Mouse (Mus musculus) midbrain, postnatal 0 days (tissue): ENCODE data around the gene Qsox2. TPM values are rescaled to one million over a fixed set of nuclear protein-coding genes. Genes with fewer than 3 reads are reported as not detected.
A peak's percentile ranks its signal among the peaks of the same experiment; 100 is the strongest.

Source experiments
- ATAC-seq: fragments of 200-750 bp; cut with Nextera tagmentation; 2 replicates; pipeline ENCODE4 v1.8.0; 2017; ENCODE audit warnings: moderate number of reproducible peaks, mild to moderate bottlenecking, moderate TSS enrichment, moderate library complexity; ENCODE audit not compliant: low FRiP score
- DNase-seq: peaks from one replicate; pipeline ENCODE4 v3.0.0-alpha.2; 2015; ENCODE audit warnings: low spot score
- H3K27ac ChIP-seq: fragments of 300-500 bp; sonication (generic); 2 replicates; pipeline ENCODE4 v1.5.1; 2014; ENCODE audit warnings: low read depth, mild to moderate bottlenecking, low read length, mixed read lengths
- H3K27me3 ChIP-seq: fragments of 300-500 bp; sonication (generic); 2 replicates; pipeline ENCODE4 v1.6.1; 2014; ENCODE audit warnings: low read length, control low read depth, mixed read lengths; ENCODE audit not compliant: insufficient read depth
- H3K36me3 ChIP-seq: fragments of 300-500 bp; sonication (generic); 2 replicates; pipeline ENCODE4 v1.6.1; 2014; ENCODE audit warnings: low read length, control low read depth, mixed read lengths; ENCODE audit not compliant: insufficient read depth
- H3K4me1 ChIP-seq: fragments of 300-500 bp; sonication (generic); 2 replicates; pipeline ENCODE4 v1.6.1; 2014; ENCODE audit warnings: mild to moderate bottlenecking, control low read depth, antibody characterized with exemption, low read length, mixed read lengths; ENCODE audit not compliant: insufficient read depth
- H3K4me2 ChIP-seq: fragments of 300-500 bp; sonication (generic); 2 replicates; pipeline ENCODE4 v1.6.1; 2014; ENCODE audit warnings: low read depth, mild to moderate bottlenecking, low read length, mixed read lengths; ENCODE audit not compliant: poor library complexity, severe bottlenecking
- H3K4me3 ChIP-seq: fragments of 300-500 bp; sonication (generic); 2 replicates; pipeline ENCODE4 v1.5.1; 2014; ENCODE audit warnings: low read depth, mild to moderate bottlenecking, low read length, moderate library complexity
- H3K9ac ChIP-seq: fragments of 300-500 bp; sonication (generic); replicated peaks from 2 replicates; pipeline ENCODE4 v1.6.1; 2014; ENCODE audit warnings: mild to moderate bottlenecking, low read length, moderate library complexity, mixed read lengths; ENCODE audit not compliant: poor library complexity, severe bottlenecking
- H3K9me3 ChIP-seq: fragments of 300-500 bp; sonication (generic); 2 replicates; pipeline ENCODE4 v1.6.1; 2016; ENCODE audit warnings: low read length, control low read depth
- CTCF ChIP-seq: IDR thresholded peaks from 2 replicates; pipeline ENCODE4 v1.5.1; 2016; ENCODE audit warnings: antibody characterized with exemption, mild to moderate bottlenecking
- WGBS: fragments of 180-500 bp; shearing (Covaris S2); extraction: QIAGEN DNeasy Blood & Tissue Kit; methylation state at CpG from one replicate; pipeline ENCODE4 v1.1.7; 2014; 5-methylcytosine and 5-hydroxymethylcytosine counted together
- polyA plus RNA-seq: library from polyadenylated mRNA; unstranded; fragments of >200 nt; fragmentation: Nextera tagmentation; extraction: Ambion mirVana; gene quantifications from 2 replicates; pipeline ENCODE4 v1.2.1, GENCODE M21; 2015
- total RNA-seq: library from RNA; depleted of rRNA; stranded (reverse); fragments of >200 nt; gene quantifications from 2 replicates; pipeline ENCODE4 v1.2.3, GENCODE M21; 2014

Gene Qsox2
- total and polyA plus RNA-seq, 2 experiments from 2014 or later = 8.4 to 19.2 TPM

DNA sequence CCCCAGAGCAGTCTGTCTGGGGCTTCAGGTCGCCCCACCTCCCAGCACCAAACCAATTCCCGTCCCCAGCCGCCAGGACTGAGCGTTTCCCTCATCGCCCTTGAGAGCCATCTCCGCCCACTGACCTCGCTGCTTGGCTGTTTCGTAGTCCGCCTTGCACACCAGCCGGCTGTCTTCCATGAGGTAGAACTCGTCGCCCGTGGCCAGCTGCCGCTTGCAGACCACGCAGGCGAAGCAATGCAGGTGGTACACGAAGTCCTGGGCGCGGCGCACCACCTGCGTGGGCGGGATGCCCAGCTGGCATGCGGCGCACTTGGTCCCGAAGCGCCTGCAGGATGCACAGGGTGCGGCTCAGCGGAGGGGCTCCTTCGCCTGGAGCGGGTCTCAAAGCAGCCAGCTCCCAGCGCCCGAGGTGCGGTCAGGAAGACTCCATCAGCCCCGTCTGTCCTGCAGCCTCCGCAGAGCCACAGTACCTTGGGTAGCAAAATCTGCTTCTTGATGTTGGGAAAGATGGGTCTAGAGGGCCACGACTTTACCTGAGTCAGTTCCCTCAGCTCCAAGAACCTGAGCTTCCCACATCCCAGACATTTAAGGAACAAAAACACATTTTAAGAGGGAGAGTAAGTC, 34.4 kb downstream of the Qsox2 start:
- ATAC-seq = no peak
- Histone ChIP-seq H3K4me1 (peaks cover 13% of the 10 kb centered on the region; the same call in 1 of the 2 replicates), H3K27ac (no peak overlapping the region), H3K9ac (no peak overlapping the region), H3K4me3 (peak overlapping the region; percentile 29; the same call in 1 of the 2 replicates), H3K4me2 (peak overlapping the region; percentile 44; the same call in 1 of the 2 replicates), H3K27me3 (peaks cover 96% of the 10 kb centered on the region), H3K9me3 (no peaks in the 10 kb centered on the region), H3K36me3 (no peaks in the 10 kb centered on the region)
- DNase-seq = no peak
- 2% methylated on average over 36 of the region's 36 CpGs for WGBS
- TF ChIP-seq CTCF = no peak

GRCm38 (mm10) chr2:26201926-26202848, 35.1 kb downstream of the Qsox2 start:
- Histone ChIP-seq H3K9ac (no peak overlapping the region), H3K27me3 (peaks cover 96% of the 10 kb centered on the region), H3K36me3 (no peaks in the 10 kb centered on the region), H3K4me2 (peak overlapping the region; percentile 44), H3K27ac (no peak overlapping the region), H3K4me3 (peak overlapping the region; percentile 29), H3K9me3 (no peaks in the 10 kb centered on the region), H3K4me1 (peaks cover 13% of the 10 kb centered on the region; the same call in 1 of the 2 replicates)
- no peak for TF ChIP-seq CTCF
- 1% methylated on average over 76 of the region's 77 CpGs for WGBS
- DNase-seq (no peak), ATAC-seq (no peak)

GRCm38 (mm10) chr2:26198488-26198887, 38.8 kb downstream of the Qsox2 start:
- H3K27ac ChIP-seq = no peak overlapping the region
- H3K36me3 ChIP-seq = no peaks in the 10 kb centered on the region
- ATAC-seq (no peak), DNase-seq (no peak)
- H3K4me2 ChIP-seq = no peak overlapping the region
- no peaks in the 10 kb centered on the region for H3K9me3 ChIP-seq
- H3K4me1 ChIP-seq = peaks cover 7% of the 10 kb centered on the region; the same call in 1 of the 2 replicates
- WGBS = 2% methylated on average over 10 of the region's 10 CpGs
- peaks cover 73% of the 10 kb centered on the region for H3K27me3 ChIP-seq
- H3K9ac ChIP-seq = no peak overlapping the region
- TF ChIP-seq CTCF = no peak
- no peak overlapping the region for H3K4me3 ChIP-seq

DNA sequence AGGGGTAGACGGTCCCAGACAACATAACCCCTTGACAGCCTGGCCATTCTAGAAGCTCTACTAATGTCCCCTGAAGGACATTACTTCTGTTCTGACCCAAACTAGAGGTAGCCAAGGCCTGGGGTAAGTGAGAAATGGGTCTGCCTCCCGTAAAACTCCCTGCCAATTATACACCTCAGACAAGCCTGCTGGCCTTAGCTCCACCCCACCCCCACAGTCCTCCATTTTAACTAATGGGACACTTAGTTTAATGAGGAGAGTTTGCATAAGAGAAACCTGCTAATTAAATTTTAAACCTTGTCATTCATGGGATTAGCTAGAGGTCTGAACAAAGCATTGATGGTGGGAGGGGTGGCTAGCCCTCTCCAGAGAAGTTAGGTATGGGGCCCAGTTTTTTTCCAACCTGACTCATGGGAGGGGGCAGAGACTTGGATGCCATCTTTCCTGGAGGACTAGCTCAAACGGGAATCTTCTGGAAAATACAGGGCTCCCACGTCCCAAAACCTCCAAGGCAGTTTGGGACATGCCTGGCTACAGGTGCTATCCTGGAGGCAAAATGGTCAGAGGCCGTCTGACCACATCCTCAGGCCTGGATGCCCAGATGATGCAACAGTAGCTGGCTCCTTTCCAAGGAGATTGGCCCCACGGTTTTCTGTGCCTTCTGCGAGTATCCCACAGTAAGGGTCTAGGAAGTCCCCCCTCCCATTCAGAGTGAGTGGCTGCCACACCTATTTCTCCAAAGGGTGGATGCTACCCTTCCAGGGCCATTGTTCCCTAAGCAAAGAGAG, 42.6 kb downstream of the Qsox2 start:
- DNase-seq (no peak), ATAC-seq (no peak)
- Histone ChIP-seq H3K4me2 (no peak overlapping the region), H3K36me3 (no peaks in the 10 kb centered on the region), H3K27ac (no peak overlapping the region), H3K4me1 (no peaks in the 10 kb centered on the region), H3K4me3 (no peak overlapping the region), H3K9me3 (no peaks in the 10 kb centered on the region), H3K27me3 (peaks cover 47% of the 10 kb centered on the region), H3K9ac (no peak overlapping the region)
- TF ChIP-seq CTCF = no peak
- WGBS = 34% methylated on average over 7 of the region's 7 CpGs

DNA sequence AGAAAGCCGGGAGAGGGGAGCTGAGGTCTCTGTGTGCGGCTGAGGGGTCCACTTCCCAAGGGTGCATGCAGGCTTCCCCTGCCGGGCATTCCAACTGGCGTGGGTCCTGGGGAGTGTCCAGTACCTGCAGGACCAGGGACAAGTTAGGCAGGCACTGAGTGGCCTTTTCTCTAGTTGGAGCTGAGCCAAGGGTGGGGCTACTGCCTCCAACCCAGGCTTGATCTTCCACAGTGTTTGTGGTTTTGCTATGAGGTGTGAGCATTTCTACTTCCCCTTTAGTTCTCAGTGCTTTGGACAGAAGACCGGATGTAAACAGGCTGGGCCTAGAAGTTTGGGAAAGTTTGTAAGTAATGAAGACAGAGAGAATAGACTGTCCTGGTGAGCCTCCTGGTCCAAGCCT, 48.8 kb downstream of the Qsox2 start:
- Histone ChIP-seq H3K9me3 (no peaks in the 10 kb centered on the region), H3K4me1 (no peaks in the 10 kb centered on the region), H3K4me3 (no peak overlapping the region), H3K4me2 (no peak overlapping the region), H3K27me3 (peaks cover 11% of the 10 kb centered on the region; the same call in 1 of the 2 replicates), H3K27ac (no peak overlapping the region), H3K36me3 (no peaks in the 10 kb centered on the region), H3K9ac (no peak overlapping the region)
- TF ChIP-seq CTCF = no peak
- no peak for DNase-seq
- no peak for ATAC-seq
- WGBS = 80% methylated on average over 5 of the region's 5 CpGs
